Mouse (Mus musculus) ES-Bruce4 (cell line): ENCODE measurements around the gene Slc24a3. TPM values are rescaled to one million over a fixed set of nuclear protein-coding genes. Genes with fewer than 3 reads are reported as not detected.

Experiments used
- H3K27ac ChIP-seq: 2 replicates; pipeline ENCODE4 v1.5.1; 2012; ENCODE audit warnings: low read length, inconsistent platforms; ENCODE audit not compliant: insufficient read depth
- H3K27me3 ChIP-seq: 2 replicates; pipeline ENCODE4 v1.6.1; 2012; ENCODE audit warnings: mild to moderate bottlenecking, low read length, inconsistent platforms; ENCODE audit not compliant: control insufficient read depth, poor library complexity, insufficient read depth, severe bottlenecking
- H3K36me3 ChIP-seq: 2 replicates; pipeline ENCODE4 v1.6.1; 2012; ENCODE audit warnings: inconsistent platforms, mild to moderate bottlenecking, low read length, moderate library complexity; ENCODE audit not compliant: control insufficient read depth, poor library complexity, insufficient read depth, severe bottlenecking
- H3K4me1 ChIP-seq: one replicate; pipeline ENCODE4 v1.8.1; 2011; ENCODE audit warnings: low read length; ENCODE audit not compliant: control insufficient read depth, insufficient read depth
- H3K4me3 ChIP-seq: 2 replicates; pipeline ENCODE4 v1.5.1; 2011; ENCODE audit warnings: low read depth, mild to moderate bottlenecking, low read length
- H3K9ac ChIP-seq: 2 replicates; pipeline ENCODE4 v1.6.1; 2012; ENCODE audit warnings: low read depth, mild to moderate bottlenecking, inconsistent platforms; ENCODE audit not compliant: poor library complexity, severe bottlenecking
- H3K9me3 ChIP-seq: replicated peaks from 2 replicates; pipeline ENCODE4 v1.6.1; 2012; ENCODE audit warnings: mild to moderate bottlenecking, low read length, inconsistent platforms; ENCODE audit not compliant: control insufficient read depth, poor library complexity, insufficient read depth, severe bottlenecking
- CTCF ChIP-seq: IDR thresholded peaks from one replicate; pipeline ENCODE4 v1.8.1; 2011; ENCODE audit warnings: low read depth, low read length
- EP300 ChIP-seq: IDR thresholded peaks from 2 replicates; pipeline ENCODE4 v1.6.1; 2011; ENCODE audit warnings: low read depth, low read length; ENCODE audit not compliant: insufficient read depth
- POLR2A ChIP-seq: IDR thresholded peaks from one replicate; pipeline ENCODE4 v1.8.1; 2011; ENCODE audit warnings: low read length; ENCODE audit not compliant: insufficient read depth
- polyA plus RNA-seq: library from polyadenylated mRNA; stranded (reverse); fragments of >200 nt; gene quantifications from 2 replicates; pipeline ENCODE4 v1.2.4, GENCODE M21; 2011; ENCODE audit warnings: low read depth; ENCODE audit not compliant: missing spikeins, insufficient read depth, insufficient read length

Gene Slc24a3
- polyA plus RNA-seq, 1 experiment: 0.16 TPM

GRCm38 (mm10) chr2:145501472-145501871, 333.9 kb downstream of the Slc24a3 start:
- H3K4me3 ChIP-seq: no peak overlapping the region
- no peaks in the 10 kb centered on the region for H3K4me1 ChIP-seq
- no peak overlapping the region for H3K27ac ChIP-seq
- no peaks in the 10 kb centered on the region for H3K9me3 ChIP-seq
- no peaks in the 10 kb centered on the region for H3K27me3 ChIP-seq
- no peak for TF ChIP-seq CTCF
- no peak for TF ChIP-seq POLR2A
- TF ChIP-seq EP300: no peak
- H3K36me3 ChIP-seq: no peaks in the 10 kb centered on the region
- no peak overlapping the region for H3K9ac ChIP-seq

GRCm38 (mm10) chr2:145507702-145508101, 340.1 kb downstream of the Slc24a3 start:
- H3K36me3 ChIP-seq: no peaks in the 10 kb centered on the region
- no peaks in the 10 kb centered on the region for H3K4me1 ChIP-seq
- H3K9me3 ChIP-seq: no peaks in the 10 kb centered on the region
- H3K27me3 ChIP-seq: no peaks in the 10 kb centered on the region
- H3K27ac ChIP-seq: no peak overlapping the region
- H3K4me3 ChIP-seq: no peak overlapping the region
- TF ChIP-seq EP300: no peak
- no peak for TF ChIP-seq CTCF
- no peak for TF ChIP-seq POLR2A
- no peak overlapping the region for H3K9ac ChIP-seq

DNA sequence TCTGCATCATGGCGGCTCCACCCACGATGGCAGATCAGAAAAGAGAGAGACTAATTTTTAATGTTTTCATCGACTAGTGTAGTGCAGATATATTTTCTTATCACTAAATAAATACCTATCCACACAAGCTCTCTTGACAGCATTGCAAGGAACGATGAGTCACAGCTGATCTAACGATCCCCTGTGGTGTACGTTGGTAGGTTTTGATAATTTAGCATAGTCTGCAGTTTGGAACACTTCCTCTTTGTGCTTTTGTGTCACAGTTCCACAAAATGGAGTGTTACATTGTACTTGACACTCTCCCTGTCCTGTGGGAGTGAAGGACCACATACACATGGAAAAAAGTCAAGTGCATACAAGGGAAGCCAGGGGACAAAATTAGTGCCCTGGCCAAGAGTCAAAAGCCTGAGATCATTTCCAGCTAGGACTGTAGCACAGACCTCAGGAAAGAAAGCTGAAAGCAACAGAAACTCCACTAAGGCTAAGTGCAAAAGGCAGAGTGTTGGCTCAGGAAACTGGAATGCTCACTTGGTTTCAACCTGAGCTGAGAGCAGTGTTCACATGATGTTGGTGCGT, 343.2 kb downstream of the Slc24a3 start:
- Histone ChIP-seq H3K4me3 (no peak overlapping the region), H3K4me1 (no peaks in the 10 kb centered on the region), H3K27ac (no peak overlapping the region)

DNA sequence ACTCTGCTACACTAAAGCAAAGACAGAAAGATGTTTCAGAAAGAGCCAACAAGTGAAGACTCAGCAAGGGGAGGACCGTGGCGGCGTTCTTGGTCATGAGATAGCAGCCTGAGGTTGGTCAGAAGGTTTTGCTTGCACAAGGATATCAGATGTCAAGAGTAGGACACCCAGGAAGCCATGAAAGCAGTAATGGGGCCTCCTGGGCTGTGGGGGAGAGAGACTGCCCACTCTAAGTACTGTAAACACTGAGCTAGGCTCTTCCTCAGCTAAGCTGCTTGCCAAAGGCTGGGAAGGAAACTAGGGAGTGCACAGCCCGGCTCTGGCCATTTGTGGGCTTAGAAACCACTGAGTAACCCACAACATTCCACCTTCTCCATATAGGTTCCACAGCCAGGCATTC, 348.4 kb downstream of the Slc24a3 start:
- TF ChIP-seq POLR2A (no peak), CTCF (no peak), EP300 (no peak)
- H3K27ac ChIP-seq: no peak overlapping the region
- H3K27me3 ChIP-seq: no peaks in the 10 kb centered on the region
- H3K9me3 ChIP-seq: no peaks in the 10 kb centered on the region; the same call in 1 of the 2 replicates
- no peak overlapping the region for H3K4me3 ChIP-seq
- no peak overlapping the region for H3K9ac ChIP-seq
- no peaks in the 10 kb centered on the region for H3K4me1 ChIP-seq
- H3K36me3 ChIP-seq: no peaks in the 10 kb centered on the region

More for the DNA sequence above, 343.2 kb downstream of the Slc24a3 start:
- TF ChIP-seq EP300: no peak
- TF ChIP-seq CTCF: no peak
- TF ChIP-seq POLR2A: no peak
- H3K36me3 ChIP-seq: no peaks in the 10 kb centered on the region
- H3K9me3 ChIP-seq: no peaks in the 10 kb centered on the region; the same call in 1 of the 2 replicates
- H3K27me3 ChIP-seq: no peaks in the 10 kb centered on the region
- no peak overlapping the region for H3K9ac ChIP-seq

- TF ChIP-seq CTCF: peak; percentile 88
- TF ChIP-seq POLR2A: no peak
- Histone ChIP-seq H3K9me3 (no peaks in the 10 kb centered on the region; the same call in 1 of the 2 replicates), H3K27me3 (no peaks in the 10 kb centered on the region), H3K9ac (no peak overlapping the region), H3K4me1 (no peaks in the 10 kb centered on the region), H3K4me3 (no peak overlapping the region), H3K36me3 (no peaks in the 10 kb centered on the region), H3K27ac (no peak overlapping the region)
These were observed 349.8 kb downstream of the Slc24a3 start for GRCm38 (mm10) chr2:145517346-145517745.

- TF ChIP-seq EP300: no peak
- no peak for TF ChIP-seq POLR2A
These were observed 354.5 kb downstream of the Slc24a3 start for GRCm38 (mm10) chr2:145522017-145522416.

More at GRCm38 (mm10) chr2:145522017-145522416, 354.5 kb downstream of the Slc24a3 start:
- Histone ChIP-seq H3K36me3 (no peaks in the 10 kb centered on the region), H3K4me1 (no peaks in the 10 kb centered on the region), H3K27me3 (no peaks in the 10 kb centered on the region), H3K9me3 (no peaks in the 10 kb centered on the region), H3K9ac (no peak overlapping the region), H3K4me3 (no peak overlapping the region), H3K27ac (no peak overlapping the region)
